Mouse (Mus musculus): Measurements from ENCODE around the gene Pou6f2. TPM values are rescaled to one million over a fixed set of nuclear protein-coding genes. Genes with fewer than 3 reads are reported as not detected.

Gene Pou6f2
- not detected in 2 replicates for polyA plus RNA-seq (2011; ENCODE audit: insufficient read depth, insufficient read length, low replicate concordance, missing spikeins)

GRCm38 (mm10) chr13:18397586-18397985, at the start of gene Pou6f2:
TSS of gene Pou6f2 (minus strand) at chr13:18397686.
- H3K4me3 ChIP-seq (replicated peaks; ENCODE audit: control insufficient read depth, low read depth, low read length): no peak within 1 kb of the TSS
- no peaks in the 10 kb centered on the region for H3K4me1 ChIP-seq (ENCODE audit: control insufficient read depth, insufficient read depth, low read length)
- no peak within 1 kb of the TSS for H3K27ac ChIP-seq (ENCODE audit: control insufficient read depth, insufficient read depth, low read depth, low read length, poor library complexity)
- 75% methylated on average over 6 of the region's 6 CpGs for WGBS
- TF ChIP-seq POLR2A (IDR thresholded peaks at IDR 0.05; ENCODE audit: borderline replicate concordance, control insufficient read depth, low read depth, low read length) (no peak), CTCF (IDR thresholded peaks at IDR 0.05; ENCODE audit: control insufficient read depth, insufficient read depth, low read length) (no peak)

- no peaks in the 10 kb centered on the region for H3K4me1 ChIP-seq (ENCODE audit: control insufficient read depth, insufficient read depth, low read length)
- no peak overlapping the region for H3K4me3 ChIP-seq (replicated peaks; ENCODE audit: control insufficient read depth, low read depth, low read length)
- no peak overlapping the region for H3K27ac ChIP-seq (ENCODE audit: control insufficient read depth, insufficient read depth, low read depth, low read length, poor library complexity)
- TF ChIP-seq CTCF (IDR thresholded peaks at IDR 0.05; ENCODE audit: control insufficient read depth, insufficient read depth, low read length) (no peak), POLR2A (IDR thresholded peaks at IDR 0.05; ENCODE audit: borderline replicate concordance, control insufficient read depth, low read depth, low read length) (no peak)
- 58% methylated on average over 3 of the region's 3 CpGs for WGBS
Observed at GRCm38 (mm10) chr13:18439858-18440257, 42.4 kb upstream of the Pou6f2 start.

GRCm38 (mm10) chr13:18387673-18388072, 9.8 kb downstream of the Pou6f2 start:
- TF ChIP-seq POLR2A (IDR thresholded peaks at IDR 0.05; ENCODE audit: borderline replicate concordance, control insufficient read depth, low read depth, low read length) (no peak), CTCF (IDR thresholded peaks at IDR 0.05; ENCODE audit: control insufficient read depth, insufficient read depth, low read length) (no peak)
- H3K4me1 ChIP-seq (ENCODE audit: control insufficient read depth, insufficient read depth, low read length): no peaks in the 10 kb centered on the region
- WGBS: 85% methylated on average over 4 of the region's 4 CpGs
- no peak overlapping the region for H3K4me3 ChIP-seq (replicated peaks; ENCODE audit: control insufficient read depth, low read depth, low read length)
- no peak overlapping the region for H3K27ac ChIP-seq (ENCODE audit: control insufficient read depth, insufficient read depth, low read depth, low read length, poor library complexity)

- H3K4me1 ChIP-seq (ENCODE audit: control insufficient read depth, insufficient read depth, low read length): no peaks in the 10 kb centered on the region
- 62% methylated on average over 2 of the region's 2 CpGs for WGBS
- TF ChIP-seq POLR2A (IDR thresholded peaks at IDR 0.05; ENCODE audit: borderline replicate concordance, control insufficient read depth, low read depth, low read length) (no peak), CTCF (IDR thresholded peaks at IDR 0.05; ENCODE audit: control insufficient read depth, insufficient read depth, low read length) (no peak)
- no peak overlapping the region for H3K4me3 ChIP-seq (replicated peaks; ENCODE audit: control insufficient read depth, low read depth, low read length)
- H3K27ac ChIP-seq (ENCODE audit: control insufficient read depth, insufficient read depth, low read depth, low read length, poor library complexity): no peak overlapping the region
Observed at GRCm38 (mm10) chr13:18363373-18363772, 34.1 kb downstream of the Pou6f2 start.

GRCm38 (mm10) chr13:18344580-18345333, 52.7 kb downstream of the Pou6f2 start:
- no peak overlapping the region for H3K27ac ChIP-seq (ENCODE audit: control insufficient read depth, insufficient read depth, low read depth, low read length, poor library complexity)
- 57% methylated on average over 4 of the region's 4 CpGs for WGBS
- TF ChIP-seq CTCF (IDR thresholded peaks at IDR 0.05; ENCODE audit: control insufficient read depth, insufficient read depth, low read length): no peak
- TF ChIP-seq POLR2A (IDR thresholded peaks at IDR 0.05; ENCODE audit: borderline replicate concordance, control insufficient read depth, low read depth, low read length): no peak
- no peaks in the 10 kb centered on the region for H3K4me1 ChIP-seq (ENCODE audit: control insufficient read depth, insufficient read depth, low read length)
- no peak overlapping the region for H3K4me3 ChIP-seq (replicated peaks; ENCODE audit: control insufficient read depth, low read depth, low read length)

- H3K27ac ChIP-seq (ENCODE audit: control insufficient read depth, insufficient read depth, low read depth, low read length, poor library complexity): no peak overlapping the region
- TF ChIP-seq CTCF (IDR thresholded peaks at IDR 0.05; ENCODE audit: control insufficient read depth, insufficient read depth, low read length) (no peak), POLR2A (IDR thresholded peaks at IDR 0.05; ENCODE audit: borderline replicate concordance, control insufficient read depth, low read depth, low read length) (no peak)
- H3K4me3 ChIP-seq (replicated peaks; ENCODE audit: control insufficient read depth, low read depth, low read length): no peak overlapping the region
- WGBS: 79% methylated on average over 10 of the region's 10 CpGs
- H3K4me1 ChIP-seq (ENCODE audit: control insufficient read depth, insufficient read depth, low read length): no peaks in the 10 kb centered on the region
Observed at GRCm38 (mm10) chr13:18338910-18339501, 58.5 kb downstream of the Pou6f2 start.

- no peak overlapping the region for H3K27ac ChIP-seq (ENCODE audit: control insufficient read depth, insufficient read depth, low read depth, low read length, poor library complexity)
- WGBS: 65% methylated on average over 2 of the region's 2 CpGs
Observed at GRCm38 (mm10) chr13:18338022-18338421, 59.5 kb downstream of the Pou6f2 start.

GRCm38 (mm10) chr13:18334035-18334434, 63.5 kb downstream of the Pou6f2 start:
- no peak overlapping the region for H3K27ac ChIP-seq (ENCODE audit: control insufficient read depth, insufficient read depth, low read depth, low read length, poor library complexity)
- TF ChIP-seq POLR2A (IDR thresholded peaks at IDR 0.05; ENCODE audit: borderline replicate concordance, control insufficient read depth, low read depth, low read length) (no peak), CTCF (IDR thresholded peaks at IDR 0.05; ENCODE audit: control insufficient read depth, insufficient read depth, low read length) (no peak)
- no peak overlapping the region for H3K4me3 ChIP-seq (replicated peaks; ENCODE audit: control insufficient read depth, low read depth, low read length)
- no peaks in the 10 kb centered on the region for H3K4me1 ChIP-seq (ENCODE audit: control insufficient read depth, insufficient read depth, low read length)
- 86% methylated on average over 4 of the region's 4 CpGs for WGBS

More at GRCm38 (mm10) chr13:18338022-18338421, 59.5 kb downstream of the Pou6f2 start:
- no peaks in the 10 kb centered on the region for H3K4me1 ChIP-seq (ENCODE audit: control insufficient read depth, insufficient read depth, low read length)
- no peak overlapping the region for H3K4me3 ChIP-seq (replicated peaks; ENCODE audit: control insufficient read depth, low read depth, low read length)
- TF ChIP-seq CTCF (IDR thresholded peaks at IDR 0.05; ENCODE audit: control insufficient read depth, insufficient read depth, low read length): no peak
- no peak for TF ChIP-seq POLR2A (IDR thresholded peaks at IDR 0.05; ENCODE audit: borderline replicate concordance, control insufficient read depth, low read depth, low read length)

Measured in bone marrow, adult 2 months (tissue).